Mouse (Mus musculus) thymus, adult 2 months (tissue): ENCODE measurements around the gene Maz. TPM values are rescaled to one million over a fixed set of nuclear protein-coding genes. Genes with fewer than 3 reads are reported as not detected.

Experiments
- DNase-seq: peaks from one replicate; pipeline ENCODE4 v3.0.0; 2021
- H3K27ac ChIP-seq: fragments of 200-500 bp; 2 replicates; pipeline ENCODE4 v1.5.1; 2012; ENCODE audit warnings: low read length, control low read depth; ENCODE audit not compliant: control insufficient read depth, insufficient read depth
- H3K27me3 ChIP-seq: fragments of 200-500 bp; 2 replicates; pipeline ENCODE4 v1.6.1; 2012; ENCODE audit warnings: mild to moderate bottlenecking, low read length, moderate library complexity, mixed read lengths; ENCODE audit not compliant: control insufficient read depth, insufficient read depth
- H3K36me3 ChIP-seq: fragments of 200-500 bp; 2 replicates; pipeline ENCODE4 v1.6.1; 2012; ENCODE audit warnings: mild to moderate bottlenecking, low read length, moderate library complexity; ENCODE audit not compliant: control insufficient read depth, insufficient read depth
- H3K4me1 ChIP-seq: fragments of 200-500 bp; replicated peaks from 2 replicates; pipeline ENCODE4 v1.6.1; 2012; ENCODE audit warnings: low read length; ENCODE audit not compliant: control insufficient read depth, insufficient read depth
- H3K4me3 ChIP-seq: fragments of 200-500 bp; 2 replicates; pipeline ENCODE4 v1.5.1; 2012; ENCODE audit warnings: mild to moderate bottlenecking, low read length, control low read depth, moderate library complexity; ENCODE audit not compliant: control insufficient read depth, insufficient read depth
- CTCF ChIP-seq: fragments of 200-500 bp; IDR thresholded peaks from 2 replicates; pipeline ENCODE4 v1.5.1; 2012; ENCODE audit warnings: mild to moderate bottlenecking, control low read depth, low read length, moderate library complexity, borderline replicate concordance; ENCODE audit not compliant: control insufficient read depth, poor library complexity, insufficient read depth; ENCODE audit errors: extremely low read depth
- POLR2A ChIP-seq: fragments of 200-500 bp; IDR thresholded peaks from 2 replicates; pipeline ENCODE4 v1.6.1; 2012; ENCODE audit warnings: mild to moderate bottlenecking, low read length, control low read depth, moderate library complexity; ENCODE audit not compliant: control insufficient read depth, poor library complexity, insufficient read depth; ENCODE audit errors: extremely low read depth
- WGBS: fragments of 180-500 bp; shearing (Covaris S2); methylation state at CpG from one replicate; pipeline ENCODE4 v1.1.7; 2018; 5-methylcytosine and 5-hydroxymethylcytosine counted together
- polyA plus RNA-seq: library from polyadenylated mRNA; depleted of rRNA; stranded (reverse); fragments of >200 nt; gene quantifications from 2 replicates; pipeline ENCODE4 v1.2.3, GENCODE M21; 2012; rRNA removed

The Maz gene
- polyA plus RNA-seq, 1 experiment: 954 TPM

DNA sequence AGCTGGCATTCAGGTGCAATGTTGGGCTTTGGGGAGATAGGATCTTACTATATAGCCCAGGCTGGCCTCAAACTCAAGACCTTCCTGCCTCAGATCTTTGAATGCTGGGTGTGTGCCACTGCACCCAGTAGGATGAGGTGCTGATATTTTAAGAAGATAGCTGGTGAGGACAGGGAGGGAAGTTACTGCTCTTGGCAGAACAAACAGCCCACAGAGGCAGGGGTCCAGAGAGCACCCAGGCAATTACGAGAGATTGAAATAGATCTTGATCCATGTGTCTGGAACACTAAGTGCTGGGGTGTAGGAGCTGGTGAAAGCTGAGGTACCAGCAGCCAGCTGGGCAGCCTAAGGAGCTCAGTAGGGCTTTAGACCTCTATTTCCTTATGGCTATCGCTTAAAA is 45.2 kb downstream of the Maz start:
- Histone ChIP-seq H3K36me3 (peaks cover 23% of the 10 kb centered on the region), H3K27me3 (no peaks in the 10 kb centered on the region), H3K4me1 (peaks cover 20% of the 10 kb centered on the region), H3K4me3 (no peak overlapping the region), H3K27ac (no peak overlapping the region)
- no peak for DNase-seq
- TF ChIP-seq CTCF: no peak
- no peak for TF ChIP-seq POLR2A
- 98% methylated on average over 2 of the region's 2 CpGs for WGBS

DNA sequence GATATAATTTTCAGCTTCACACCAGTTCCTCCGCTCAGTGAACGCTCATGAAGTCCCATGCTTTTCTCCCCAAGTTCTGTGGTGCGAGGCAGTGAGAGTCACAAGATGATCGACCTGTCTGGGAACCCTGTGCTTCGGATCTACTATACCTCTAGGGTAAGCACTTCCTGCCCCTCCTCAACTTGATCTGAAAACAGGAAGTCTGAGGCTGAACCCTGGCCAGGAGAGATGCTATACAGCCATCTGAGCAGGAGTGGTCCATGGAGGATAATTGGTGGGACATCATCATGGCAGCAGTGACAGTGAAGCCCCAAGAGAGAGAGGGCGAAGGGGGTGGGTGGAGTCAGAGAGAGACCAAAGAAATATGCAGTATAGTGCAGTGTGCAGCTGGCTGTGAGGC is 48.0 kb downstream of the Maz start:
- Histone ChIP-seq H3K4me1 (peaks cover 22% of the 10 kb centered on the region), H3K36me3 (peaks cover 23% of the 10 kb centered on the region), H3K27me3 (no peaks in the 10 kb centered on the region), H3K4me3 (no peak overlapping the region), H3K27ac (peak overlapping the region; percentile 46; the same call in 1 of the 2 replicates)
- DNase-seq: peak; percentile 22
- 77% methylated on average over 6 of the region's 6 CpGs for WGBS
- TF ChIP-seq POLR2A (no peak), CTCF (no peak)

DNA sequence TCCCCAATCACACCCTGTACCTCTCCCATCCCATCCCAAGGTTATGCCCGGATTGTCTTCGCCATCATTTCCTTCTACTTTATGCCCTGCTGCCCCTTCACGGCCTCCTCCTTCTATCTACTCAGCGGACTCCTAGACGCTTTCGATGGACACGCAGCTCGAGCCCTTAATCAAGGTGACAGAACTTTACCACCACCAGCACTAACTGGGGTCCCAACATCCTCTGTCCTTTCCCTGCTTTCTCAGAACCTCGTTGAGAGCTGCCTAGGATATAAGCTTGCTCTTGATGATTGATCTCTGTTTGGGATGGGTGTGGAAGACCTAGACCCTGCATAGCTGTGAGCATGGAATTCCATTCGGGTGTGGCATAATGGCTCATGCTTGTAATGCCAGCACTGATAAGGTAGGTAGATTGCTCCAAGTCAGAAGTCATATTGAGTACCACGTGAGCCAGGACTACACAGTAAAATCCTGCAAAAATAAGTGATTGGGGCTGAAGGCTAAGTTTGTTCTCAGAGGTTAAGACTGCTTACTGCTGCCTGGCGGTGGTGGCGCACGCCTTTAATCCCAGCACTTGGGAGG is 49.9 kb downstream of the Maz start:
- no peak for DNase-seq
- WGBS: 29% methylated on average over 14 of the region's 14 CpGs

DNA sequence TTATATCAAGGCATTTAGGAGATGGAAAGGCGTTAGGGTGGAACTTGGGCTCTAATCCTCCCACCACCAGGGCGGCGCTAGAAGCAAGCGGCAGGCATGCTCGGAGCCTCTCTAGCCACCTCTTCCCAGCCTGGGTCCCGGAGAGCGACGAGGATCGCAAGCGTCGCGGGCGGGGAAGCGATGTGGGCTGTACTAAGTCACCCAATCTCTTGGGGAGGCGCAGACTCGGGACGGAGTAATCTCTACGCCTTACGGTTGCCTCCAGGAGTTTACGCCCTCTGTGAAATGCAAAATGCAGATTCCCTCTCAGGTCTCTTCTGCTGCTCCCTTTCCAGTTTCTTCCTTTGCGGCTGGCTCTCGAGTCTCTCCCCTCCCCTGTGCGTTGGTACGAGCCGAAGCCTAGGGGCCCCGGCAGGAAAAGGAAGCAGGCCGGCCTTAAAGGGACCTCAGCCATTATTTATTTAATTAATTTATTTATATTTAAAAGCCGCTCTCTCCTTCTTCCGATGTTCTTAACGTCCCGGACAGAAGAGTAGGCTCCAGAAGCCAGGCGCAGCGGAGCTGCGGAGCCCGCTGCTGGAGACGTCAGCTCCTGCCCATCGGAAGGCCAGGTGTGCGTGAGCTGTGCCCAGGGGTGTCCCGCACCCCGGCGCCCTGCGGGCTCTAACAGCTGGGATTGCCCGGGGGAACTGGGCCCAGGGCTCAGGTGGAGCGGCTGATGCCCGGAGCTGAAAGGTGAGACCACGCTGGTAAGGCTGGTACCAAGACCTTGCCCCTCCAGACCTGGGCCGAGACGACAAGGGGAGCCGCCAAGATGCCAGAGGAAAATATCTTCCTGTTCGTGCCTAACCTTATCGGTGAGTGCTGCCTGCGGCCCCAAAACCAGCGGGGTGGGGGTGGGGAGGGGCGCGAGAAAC is 50.6 kb downstream of the Maz start, which contains the start of gene Cdiptos:
TSS of gene Cdiptos (minus strand) at position 149 of the 917 bp plus-strand sequence.
- under 1% methylated on average over 55 of the region's 55 CpGs for WGBS
- Histone ChIP-seq H3K4me3 (peak within 1 kb of the TSS; percentile 99), H3K4me1 (peaks cover 22% of the 10 kb centered on the region), H3K27ac (peak within 1 kb of the TSS; percentile 83), H3K27me3 (no peaks in the 10 kb centered on the region), H3K36me3 (peaks cover 23% of the 10 kb centered on the region)
- peak; percentile 94 for DNase-seq
- TF ChIP-seq CTCF: peak; percentile 98
- no peak for TF ChIP-seq POLR2A

More for the DNA sequence above, 49.9 kb downstream of the Maz start:
- TF ChIP-seq CTCF (no peak), POLR2A (no peak)
- Histone ChIP-seq H3K27me3 (no peaks in the 10 kb centered on the region), H3K4me1 (peaks cover 22% of the 10 kb centered on the region), H3K36me3 (peaks cover 23% of the 10 kb centered on the region), H3K4me3 (peak overlapping the region; percentile 99), H3K27ac (peak overlapping the region; percentile 83; the same call in 1 of the 2 replicates)

DNA sequence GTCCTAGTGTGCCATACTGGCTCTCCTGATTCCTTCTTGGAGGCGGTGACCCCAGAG is 51.1 kb downstream of the Maz start, which contains the start of gene Cdipt:
TSS of gene Cdipt (plus strand) at position 22 of the 57 bp plus-strand sequence.
- H3K27ac ChIP-seq: peak within 1 kb of the TSS; percentile 83
- no peak for DNase-seq
- peaks cover 22% of the 10 kb centered on the region for H3K4me1 ChIP-seq
- peaks cover 23% of the 10 kb centered on the region for H3K36me3 ChIP-seq
- WGBS: 6% methylated on average over 1 of the region's 1 CpGs
- no peaks in the 10 kb centered on the region for H3K27me3 ChIP-seq
- TF ChIP-seq POLR2A (no peak), CTCF (no peak)
- H3K4me3 ChIP-seq: peak within 1 kb of the TSS; percentile 99

DNA sequence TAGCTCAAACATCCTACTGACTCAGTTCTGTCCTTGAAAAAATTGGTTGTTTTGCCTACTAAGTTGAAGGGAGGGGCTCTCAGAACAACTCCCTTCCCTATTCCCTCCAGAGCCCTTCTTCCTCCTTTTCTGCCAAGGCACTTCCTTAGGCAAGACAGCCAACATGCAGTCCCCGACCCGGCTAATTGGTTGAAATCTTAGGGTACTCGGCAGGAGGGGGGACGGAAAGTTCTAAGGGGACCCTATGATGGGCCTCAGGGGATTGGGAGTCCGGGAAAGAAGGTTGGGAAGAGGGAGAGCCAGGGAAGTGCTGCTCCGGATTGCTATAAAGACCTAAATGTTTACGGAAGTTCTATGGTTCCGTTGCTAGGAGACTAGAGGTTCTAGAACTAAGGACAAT is 51.3 kb downstream of the Maz start:
- Histone ChIP-seq H3K36me3 (peaks cover 23% of the 10 kb centered on the region), H3K27me3 (no peaks in the 10 kb centered on the region), H3K4me3 (no peak overlapping the region), H3K4me1 (peaks cover 22% of the 10 kb centered on the region), H3K27ac (no peak overlapping the region)
- TF ChIP-seq CTCF (no peak), POLR2A (0 out of 2 replicates have a peak, but pooled peaks have one; percentile 9)
- WGBS: 5% methylated on average over 8 of the region's 8 CpGs
- no peak for DNase-seq

Other genes with a start within 250 kb of the Maz start
- 25.0 and 37.9 TPM in 2 replicates for gene Tbx6, start 245.6 kb downstream of the Maz start, polyA plus RNA-seq
- 460 and 482 TPM in 2 replicates for gene Ppp4c, start 234.5 kb downstream of the Maz start, polyA plus RNA-seq
- 2.9 and 3.3 TPM in 2 replicates for gene Fam57b, start 229.4 kb downstream of the Maz start, polyA plus RNA-seq
- not detected in 2 replicates for gene 4930451I11Rik, start 195.4 kb downstream of the Maz start, polyA plus RNA-seq
- gene Doc2a, start 179.6 kb downstream of the Maz start, polyA plus RNA-seq: 0.12 and 0.13 TPM in 2 replicates
- gene Hirip3, start 165.1 kb downstream of the Maz start, polyA plus RNA-seq: 18.7 and 24.6 TPM in 2 replicates
- 120 and 122 TPM in 2 replicates for gene Ino80e, start 164.7 kb downstream of the Maz start, polyA plus RNA-seq
- gene Taok2, start 142.3 kb downstream of the Maz start, polyA plus RNA-seq: 182 and 198 TPM in 2 replicates
- gene Tmem219, start 104.1 kb downstream of the Maz start, polyA plus RNA-seq: 87.7 and 94.7 TPM in 2 replicates
- gene Kctd13, start 98.2 kb downstream of the Maz start, polyA plus RNA-seq: 38.8 and 42.4 TPM in 2 replicates
- 0.33 and 0.35 TPM in 2 replicates for gene Asphd1, start 77.5 kb downstream of the Maz start, polyA plus RNA-seq
- gene Sez6l2, start 76.5 kb downstream of the Maz start, polyA plus RNA-seq: 2.9 and 3.7 TPM in 2 replicates
- gene Cdipt, start 51.1 kb downstream of the Maz start, polyA plus RNA-seq: 280 and 294 TPM in 2 replicates
- 0.34 and 1.0 TPM in 2 replicates for gene Cdiptos, start 50.9 kb downstream of the Maz start, polyA plus RNA-seq
- gene Mvp, start 12.4 kb downstream of the Maz start, polyA plus RNA-seq: 42.5 and 64.9 TPM in 2 replicates
- 5.4 and 6.2 TPM in 2 replicates for gene Pagr1b, start 10.6 kb downstream of the Maz start, polyA plus RNA-seq
- 11.9 and 12.7 TPM in 2 replicates for gene Pagr1a, start 9.7 kb downstream of the Maz start, polyA plus RNA-seq
- gene Gm42742, start 5.9 kb downstream of the Maz start, polyA plus RNA-seq: 103 and 113 TPM in 2 replicates
- gene Prrt2, start 5.8 kb downstream of the Maz start, polyA plus RNA-seq: 49.7 and 53.1 TPM in 2 replicates
- gene Kif22, start 15.4 kb upstream of the Maz start, polyA plus RNA-seq: 50.5 and 66.8 TPM in 2 replicates
- 0.73 and 1.2 TPM in 2 replicates for gene Zg16, start 60.3 kb upstream of the Maz start, polyA plus RNA-seq
- gene AI467606, start 64.3 kb upstream of the Maz start, polyA plus RNA-seq: 518 and 532 TPM in 2 replicates
- gene Qprt, start 95.2 kb upstream of the Maz start, polyA plus RNA-seq: 8.0 and 10.1 TPM in 2 replicates
- 135 and 157 TPM in 2 replicates for gene Spn, start 110.8 kb upstream of the Maz start, polyA plus RNA-seq
- 63.4 and 67.2 TPM in 2 replicates for gene Cd2bp2, start 169.0 kb upstream of the Maz start, polyA plus RNA-seq
- gene Tbc1d10b, start 181.4 kb upstream of the Maz start, polyA plus RNA-seq: 70.3 and 81.3 TPM in 2 replicates
- gene Mylpf, start 181.9 kb upstream of the Maz start, polyA plus RNA-seq: 10.7 and 12.3 TPM in 2 replicates
- gene Zfp553, start 206.0 kb upstream of the Maz start, polyA plus RNA-seq: 30.4 and 31.6 TPM in 2 replicates
- gene Sept1, start 206.1 kb upstream of the Maz start, polyA plus RNA-seq: 1,045 and 1,102 TPM in 2 replicates
- 91.3 and 102 TPM in 2 replicates for gene Zfp771, start 217.2 kb upstream of the Maz start, polyA plus RNA-seq
- gene Dctpp1, start 233.7 kb upstream of the Maz start, polyA plus RNA-seq: 122 and 125 TPM in 2 replicates
- gene Sephs2, start 247.0 kb upstream of the Maz start, polyA plus RNA-seq: 37.2 and 46.3 TPM in 2 replicates